Mouse (Mus musculus) WW6 (cell line): ENCODE measurements around the gene Ezh1.

ENCODE experiments used
- DNase-seq: peaks from one replicate; pipeline ENCODE4 v3.0.0-alpha.2; 2013; ENCODE audit warnings: low read depth, low spot score

Gene Ezh1

DNA sequence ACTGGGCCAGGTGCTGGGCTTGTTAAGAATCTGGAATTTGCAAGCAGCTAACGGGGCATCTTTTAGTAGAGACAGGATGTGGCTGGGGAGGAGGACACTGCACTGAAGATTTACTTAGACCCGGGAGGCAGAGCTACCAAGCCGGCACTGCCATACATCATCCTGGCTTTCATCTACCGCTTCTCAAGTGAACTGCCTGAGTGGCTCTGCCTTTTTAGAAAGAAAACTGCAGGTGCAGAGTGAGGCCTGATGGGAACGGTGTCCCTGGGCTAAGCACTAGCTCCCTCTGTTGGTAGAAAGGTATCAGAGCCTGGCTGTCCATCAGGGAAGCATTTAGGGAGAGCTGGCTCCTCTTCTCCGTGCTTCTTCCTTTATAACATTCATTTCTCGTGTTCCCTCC is 25.3 kb downstream of the Ezh1 start:
- no peak for DNase-seq

GRCm38 (mm10) chr11:101199555-101199954 is 26.7 kb downstream of the Ezh1 start:
- DNase-seq = no peak

DNA sequence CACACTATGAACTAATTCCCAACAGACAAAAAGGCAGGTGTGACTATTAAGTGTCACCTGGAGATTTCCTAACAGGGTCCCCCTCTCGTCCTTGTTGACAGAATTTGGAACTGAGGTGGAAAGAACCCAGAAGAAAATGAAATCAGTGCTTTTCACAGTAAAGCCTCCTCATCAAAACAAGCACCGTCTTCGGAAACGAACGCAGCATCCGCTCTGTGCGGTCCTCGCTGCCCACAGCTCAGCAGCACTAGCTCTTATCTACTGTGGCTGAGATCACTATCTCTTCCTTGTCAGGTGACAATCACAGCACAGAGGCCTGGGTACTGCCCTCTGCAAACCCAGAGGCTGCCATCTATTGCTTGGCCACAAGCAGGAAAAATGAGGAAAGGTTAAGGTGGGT is 30.1 kb downstream of the Ezh1 start:
- DNase-seq = no peak

- DNase-seq = no peak
Observed at GRCm38 (mm10) chr11:101195571-101195970, 30.7 kb downstream of the Ezh1 start.

GRCm38 (mm10) chr11:101195101-101195500 is 31.2 kb downstream of the Ezh1 start:
- no peak for DNase-seq

DNA sequence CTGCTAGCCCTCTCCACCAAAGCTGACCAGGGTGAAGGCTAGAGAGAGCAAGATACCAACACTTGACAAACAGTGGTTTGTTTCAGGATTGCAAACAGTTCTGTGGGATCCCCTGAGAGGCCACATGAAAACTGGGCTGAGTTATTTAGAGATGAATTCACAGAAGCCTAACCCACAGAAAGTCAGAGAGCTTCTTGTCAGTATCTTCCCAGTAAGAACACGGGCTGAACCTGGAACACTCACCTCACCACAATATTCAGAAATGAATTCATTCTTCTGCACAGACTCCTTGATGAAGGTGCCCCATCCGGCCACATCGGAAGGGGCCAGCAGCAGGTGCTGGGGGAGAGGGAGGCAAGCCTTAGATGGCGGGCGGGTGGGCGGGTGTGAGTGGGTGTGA is 31.6 kb downstream of the Ezh1 start:
- no peak for DNase-seq

- DNase-seq = no peak
Observed at GRCm38 (mm10) chr11:101194137-101194536, 32.1 kb downstream of the Ezh1 start.

DNA sequence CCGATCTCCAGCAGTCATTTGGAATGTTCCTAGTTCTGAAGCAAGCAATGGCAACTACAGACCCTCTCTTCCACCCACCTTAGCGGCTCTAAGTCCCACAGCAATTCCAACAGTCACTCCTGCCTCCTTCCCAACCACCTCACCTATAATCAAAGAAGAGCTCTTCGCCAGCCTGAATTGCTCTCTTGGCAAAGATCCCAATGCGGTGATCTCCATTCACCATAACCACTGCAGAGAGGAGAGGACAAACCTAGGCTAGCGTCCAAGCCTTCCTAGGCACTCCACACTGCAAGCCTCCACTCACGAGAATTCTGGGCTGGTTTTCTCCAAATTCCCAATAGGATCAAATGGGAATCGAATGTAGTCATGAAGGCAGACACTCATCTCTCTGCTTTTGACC is 33.2 kb downstream of the Ezh1 start:
- no peak for DNase-seq

GRCm38 (mm10) chr11:101192646-101193045 is 33.6 kb downstream of the Ezh1 start:
- DNase-seq = no peak

DNA sequence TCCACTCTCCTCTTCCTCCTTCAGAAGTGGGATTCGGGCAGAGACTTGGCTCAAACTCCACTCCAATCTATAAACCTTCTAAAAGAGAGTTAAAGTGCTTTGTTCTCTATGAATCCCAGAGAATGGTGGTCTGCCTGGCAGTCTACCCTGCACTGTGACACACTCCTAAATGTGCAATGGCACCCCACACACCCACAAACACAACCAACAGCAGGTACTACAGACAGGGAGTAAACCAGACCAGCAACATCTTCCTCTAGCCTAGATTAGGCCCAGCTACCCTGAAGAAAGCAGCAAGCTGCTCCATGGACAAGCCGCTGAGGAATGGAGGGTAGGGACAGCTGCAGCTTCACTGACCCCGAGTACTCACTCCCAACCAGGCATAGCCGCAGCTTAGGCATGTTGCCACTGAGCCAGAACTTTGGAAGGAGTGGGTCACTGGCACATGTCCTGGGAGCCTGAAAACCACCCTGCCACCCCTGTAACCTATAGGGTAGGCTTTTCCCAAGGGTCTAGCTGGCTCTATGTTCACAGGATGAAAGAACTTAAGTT is 34.3 kb downstream of the Ezh1 start:
- DNase-seq = no peak

- no peak for DNase-seq
Observed at GRCm38 (mm10) chr11:101190913-101191907, 35.1 kb downstream of the Ezh1 start.

GRCm38 (mm10) chr11:101190181-101190912 is 35.9 kb downstream of the Ezh1 start:
- no peak for DNase-seq

- DNase-seq = no peak
Observed at GRCm38 (mm10) chr11:101189495-101190180, 36.6 kb downstream of the Ezh1 start.

DNA sequence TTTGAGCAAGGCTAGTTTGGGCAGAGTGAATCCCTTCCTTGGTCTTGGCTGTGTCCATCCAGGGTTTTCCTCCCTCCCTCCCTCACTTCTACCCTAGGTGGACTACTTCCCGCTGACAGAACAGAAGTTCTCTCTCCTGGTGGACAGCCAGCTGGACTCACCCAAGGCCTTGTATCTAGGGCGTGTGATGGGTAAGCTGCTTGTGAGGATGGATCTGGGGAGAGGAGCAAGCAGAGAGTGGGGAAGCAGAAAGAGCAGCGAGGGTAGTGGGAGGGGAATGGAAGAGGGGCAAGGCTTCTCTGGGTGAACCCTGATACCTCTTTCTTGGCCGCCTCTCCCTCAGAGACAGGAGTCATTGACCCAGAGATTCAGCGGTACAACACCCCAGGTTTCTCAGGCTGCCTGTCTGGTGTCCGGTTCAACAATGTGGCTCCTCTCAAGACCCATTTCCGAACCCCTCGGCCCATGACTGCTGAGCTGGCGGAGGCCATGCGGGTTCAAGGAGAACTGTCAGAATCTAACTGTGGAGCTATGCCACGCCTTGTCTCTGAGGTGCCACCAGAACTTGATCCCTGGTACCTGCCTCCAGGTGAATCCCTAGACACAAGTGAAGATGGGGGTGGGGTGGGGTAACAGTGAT is 38.0 kb downstream of the Ezh1 start:
- DNase-seq = no peak

DNA sequence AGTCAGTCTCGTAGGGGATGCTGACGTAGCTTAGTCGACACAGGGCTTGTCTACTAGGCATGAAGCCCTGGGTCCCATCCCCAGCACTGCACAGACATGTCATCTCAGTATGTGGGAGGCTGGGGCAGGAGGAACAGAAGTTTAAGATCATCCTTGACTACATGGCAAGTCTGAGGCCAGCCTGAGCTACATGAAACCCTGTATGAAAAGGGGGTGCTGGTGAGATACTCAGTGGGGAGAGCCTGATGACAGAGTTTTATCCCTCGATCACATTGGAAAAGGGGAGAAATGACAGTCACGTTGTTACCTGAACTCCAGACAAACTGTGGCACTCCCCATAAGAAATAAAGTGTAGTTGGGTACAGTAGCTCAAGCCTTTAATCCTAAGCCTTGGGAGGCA is 38.7 kb downstream of the Ezh1 start:
- DNase-seq = no peak

DNA sequence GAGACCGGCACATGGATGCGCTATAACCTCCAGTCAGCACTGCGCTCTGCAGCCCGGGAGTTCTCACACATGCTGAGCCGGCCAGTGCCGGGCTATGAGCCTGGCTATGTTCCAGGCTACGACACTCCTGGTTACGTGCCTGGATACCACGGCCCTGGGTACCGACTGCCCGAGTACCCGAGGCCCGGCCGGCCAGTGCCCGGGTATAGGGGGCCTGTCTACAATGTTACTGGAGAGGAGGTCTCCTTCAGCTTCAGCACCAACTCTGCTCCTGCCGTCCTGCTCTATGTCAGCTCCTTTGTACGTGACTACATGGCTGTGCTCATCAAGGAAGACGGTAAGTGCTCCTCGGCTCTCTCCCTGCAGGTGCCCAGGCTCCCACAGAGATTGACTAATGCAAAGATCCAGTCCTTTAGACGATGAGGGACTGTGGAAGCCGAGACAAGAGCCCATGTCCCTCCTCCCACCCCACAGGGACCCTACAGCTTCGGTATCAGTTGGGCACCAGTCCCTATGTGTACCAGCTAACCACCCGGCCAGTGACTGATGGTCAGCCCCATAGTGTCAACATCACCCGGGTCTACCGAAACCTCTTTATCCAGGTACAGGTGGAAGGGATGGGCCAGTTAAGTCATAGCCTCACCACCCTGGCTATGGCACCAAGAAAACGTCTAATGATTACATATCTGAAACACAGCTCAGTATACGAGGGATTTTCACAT is 39.6 kb downstream of the Ezh1 start:
- no peak for DNase-seq

GRCm38 (mm10) chr11:101185441-101185840 is 40.8 kb downstream of the Ezh1 start:
- no peak for DNase-seq

DNA sequence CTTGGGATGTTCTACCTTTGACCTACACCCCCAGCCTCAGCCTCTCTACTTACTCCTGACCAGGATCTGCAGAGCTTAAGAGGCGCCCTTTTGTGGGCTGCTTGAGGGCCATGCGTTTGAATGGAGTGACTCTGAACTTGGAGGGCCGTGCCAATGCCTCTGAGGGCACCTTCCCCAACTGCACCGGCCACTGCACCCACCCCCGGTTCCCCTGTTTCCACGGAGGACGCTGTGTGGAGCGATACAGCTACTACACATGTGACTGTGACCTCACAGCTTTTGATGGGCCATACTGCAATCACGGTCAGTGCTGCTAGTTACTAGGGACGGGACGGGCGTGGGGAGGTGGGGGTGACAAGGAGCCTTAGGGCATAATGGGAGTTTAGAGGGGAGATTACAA is 41.3 kb downstream of the Ezh1 start:
- DNase-seq = no peak

GRCm38 (mm10) chr11:101182771-101183517 is 43.3 kb downstream of the Ezh1 start:
- DNase-seq = no peak

GRCm38 (mm10) chr11:101181961-101182360 is 44.3 kb downstream of the Ezh1 start:
- DNase-seq = no peak
